Mouse (Mus musculus): ENCODE data around the gene Slc9a6. TPM values are rescaled to one million over a fixed set of nuclear protein-coding genes. Genes with fewer than 3 reads are reported as not detected.

Gene Slc9a6
- polyA plus RNA-seq, 1 experiment from 2014 or later = 42.3 TPM

GRCm38 (mm10) chrX:56659286-56659685, 49.7 kb downstream of the Slc9a6 start:
- no peaks in the 10 kb centered on the region for H3K4me1 ChIP-seq (ENCODE audit: control insufficient read depth, insufficient read depth, low read length)
- 0 out of 2 replicates have a peak, but pooled peaks have one; percentile 11 for ATAC-seq (ENCODE audit: low read depth)
- H3K36me3 ChIP-seq (ENCODE audit: control insufficient read depth, insufficient read depth, low read length) = no peaks in the 10 kb centered on the region
- no peak overlapping the region for H3K4me2 ChIP-seq (ENCODE audit: low read depth, low read length)
- H3K9me3 ChIP-seq (ENCODE audit: control insufficient read depth, low read length) = no peaks in the 10 kb centered on the region
- no peak overlapping the region for H3K9ac ChIP-seq (replicated peaks; ENCODE audit: low read depth, low read length)
- H3K27ac ChIP-seq (ENCODE audit: low read depth, low read length) = no peak overlapping the region
- WGBS = 25% methylated on average over 2 of the region's 2 CpGs
- no peak overlapping the region for H3K4me3 ChIP-seq (ENCODE audit: low read depth, low read length)
- no peaks in the 10 kb centered on the region for H3K27me3 ChIP-seq (ENCODE audit: control insufficient read depth, insufficient read depth, low read length)

GRCm38 (mm10) chrX:56661143-56661542, 51.6 kb downstream of the Slc9a6 start:
- H3K27ac ChIP-seq (ENCODE audit: low read depth, low read length) = no peak overlapping the region
- WGBS = 71% methylated on average over 12 of the region's 12 CpGs
- no peaks in the 10 kb centered on the region for H3K4me1 ChIP-seq (ENCODE audit: control insufficient read depth, insufficient read depth, low read length)
- no peaks in the 10 kb centered on the region for H3K27me3 ChIP-seq (ENCODE audit: control insufficient read depth, insufficient read depth, low read length)
- no peaks in the 10 kb centered on the region for H3K36me3 ChIP-seq (ENCODE audit: control insufficient read depth, insufficient read depth, low read length)
- no peak for ATAC-seq (ENCODE audit: low read depth)
- H3K4me3 ChIP-seq (ENCODE audit: low read depth, low read length) = no peak overlapping the region
- no peak overlapping the region for H3K9ac ChIP-seq (replicated peaks; ENCODE audit: low read depth, low read length)
- H3K4me2 ChIP-seq (ENCODE audit: low read depth, low read length) = no peak overlapping the region
- H3K9me3 ChIP-seq (ENCODE audit: control insufficient read depth, low read length) = no peaks in the 10 kb centered on the region

- WGBS = 78% methylated on average over 6 of the region's 6 CpGs
- no peak overlapping the region for H3K4me3 ChIP-seq (ENCODE audit: low read depth, low read length)
- H3K4me2 ChIP-seq (ENCODE audit: low read depth, low read length) = no peak overlapping the region
- H3K27me3 ChIP-seq (ENCODE audit: control insufficient read depth, insufficient read depth, low read length) = no peaks in the 10 kb centered on the region
- H3K9me3 ChIP-seq (ENCODE audit: control insufficient read depth, low read length) = no peaks in the 10 kb centered on the region
- no peak for ATAC-seq (ENCODE audit: low read depth)
- no peak overlapping the region for H3K9ac ChIP-seq (replicated peaks; ENCODE audit: low read depth, low read length)
- no peaks in the 10 kb centered on the region for H3K4me1 ChIP-seq (ENCODE audit: control insufficient read depth, insufficient read depth, low read length)
- no peaks in the 10 kb centered on the region for H3K36me3 ChIP-seq (ENCODE audit: control insufficient read depth, insufficient read depth, low read length)
- no peak overlapping the region for H3K27ac ChIP-seq (ENCODE audit: low read depth, low read length)
Measured at GRCm38 (mm10) chrX:56662316-56662715, 52.8 kb downstream of the Slc9a6 start.

- ATAC-seq (ENCODE audit: low read depth) = no peak
- WGBS = 64% methylated on average over 4 of the region's 4 CpGs
Measured at GRCm38 (mm10) chrX:56663377-56663776, 53.8 kb downstream of the Slc9a6 start.

GRCm38 (mm10) chrX:56665226-56665973, 55.8 kb downstream of the Slc9a6 start:
- H3K4me1 ChIP-seq (ENCODE audit: control insufficient read depth, insufficient read depth, low read length) = no peaks in the 10 kb centered on the region
- H3K4me3 ChIP-seq (ENCODE audit: low read depth, low read length) = no peak overlapping the region
- no peak overlapping the region for H3K27ac ChIP-seq (ENCODE audit: low read depth, low read length)
- H3K9ac ChIP-seq (replicated peaks; ENCODE audit: low read depth, low read length) = no peak overlapping the region
- ATAC-seq (ENCODE audit: low read depth) = no peak
- H3K27me3 ChIP-seq (ENCODE audit: control insufficient read depth, insufficient read depth, low read length) = no peaks in the 10 kb centered on the region
- 84% methylated on average over 8 of the region's 8 CpGs for WGBS
- no peaks in the 10 kb centered on the region for H3K9me3 ChIP-seq (ENCODE audit: control insufficient read depth, low read length)
- H3K4me2 ChIP-seq (ENCODE audit: low read depth, low read length) = no peak overlapping the region
- no peaks in the 10 kb centered on the region for H3K36me3 ChIP-seq (ENCODE audit: control insufficient read depth, insufficient read depth, low read length)

More at GRCm38 (mm10) chrX:56663377-56663776, 53.8 kb downstream of the Slc9a6 start:
- no peak overlapping the region for H3K9ac ChIP-seq (replicated peaks; ENCODE audit: low read depth, low read length)
- no peaks in the 10 kb centered on the region for H3K27me3 ChIP-seq (ENCODE audit: control insufficient read depth, insufficient read depth, low read length)
- H3K36me3 ChIP-seq (ENCODE audit: control insufficient read depth, insufficient read depth, low read length) = no peaks in the 10 kb centered on the region
- no peak overlapping the region for H3K4me2 ChIP-seq (ENCODE audit: low read depth, low read length)
- H3K4me1 ChIP-seq (ENCODE audit: control insufficient read depth, insufficient read depth, low read length) = no peaks in the 10 kb centered on the region
- H3K9me3 ChIP-seq (ENCODE audit: control insufficient read depth, low read length) = no peaks in the 10 kb centered on the region
- no peak overlapping the region for H3K27ac ChIP-seq (ENCODE audit: low read depth, low read length)
- no peak overlapping the region for H3K4me3 ChIP-seq (ENCODE audit: low read depth, low read length)

GRCm38 (mm10) chrX:56667296-56667695, 57.7 kb downstream of the Slc9a6 start:
- H3K9me3 ChIP-seq (ENCODE audit: control insufficient read depth, low read length) = no peaks in the 10 kb centered on the region
- no peaks in the 10 kb centered on the region for H3K4me1 ChIP-seq (ENCODE audit: control insufficient read depth, insufficient read depth, low read length)
- H3K9ac ChIP-seq (replicated peaks; ENCODE audit: low read depth, low read length) = no peak overlapping the region
- 82% methylated on average over 6 of the region's 6 CpGs for WGBS
- no peaks in the 10 kb centered on the region for H3K27me3 ChIP-seq (ENCODE audit: control insufficient read depth, insufficient read depth, low read length)
- ATAC-seq (ENCODE audit: low read depth) = no peak
- H3K36me3 ChIP-seq (ENCODE audit: control insufficient read depth, insufficient read depth, low read length) = no peaks in the 10 kb centered on the region
- no peak overlapping the region for H3K4me2 ChIP-seq (ENCODE audit: low read depth, low read length)
- no peak overlapping the region for H3K27ac ChIP-seq (ENCODE audit: low read depth, low read length)
- H3K4me3 ChIP-seq (ENCODE audit: low read depth, low read length) = no peak overlapping the region

GRCm38 (mm10) chrX:56668051-56668450, 58.5 kb downstream of the Slc9a6 start:
- H3K36me3 ChIP-seq (ENCODE audit: control insufficient read depth, insufficient read depth, low read length) = no peaks in the 10 kb centered on the region
- H3K4me1 ChIP-seq (ENCODE audit: control insufficient read depth, insufficient read depth, low read length) = no peaks in the 10 kb centered on the region
- ATAC-seq (ENCODE audit: low read depth) = no peak
- no peak overlapping the region for H3K27ac ChIP-seq (ENCODE audit: low read depth, low read length)
- H3K27me3 ChIP-seq (ENCODE audit: control insufficient read depth, insufficient read depth, low read length) = no peaks in the 10 kb centered on the region
- H3K9ac ChIP-seq (replicated peaks; ENCODE audit: low read depth, low read length) = no peak overlapping the region
- WGBS = 84% methylated on average over 5 of the region's 5 CpGs
- no peak overlapping the region for H3K4me2 ChIP-seq (ENCODE audit: low read depth, low read length)
- no peaks in the 10 kb centered on the region for H3K9me3 ChIP-seq (ENCODE audit: control insufficient read depth, low read length)
- no peak overlapping the region for H3K4me3 ChIP-seq (ENCODE audit: low read depth, low read length)

GRCm38 (mm10) chrX:56668501-56668900, 58.9 kb downstream of the Slc9a6 start:
- no peaks in the 10 kb centered on the region for H3K9me3 ChIP-seq (ENCODE audit: control insufficient read depth, low read length)
- H3K9ac ChIP-seq (replicated peaks; ENCODE audit: low read depth, low read length) = no peak overlapping the region
- H3K4me3 ChIP-seq (ENCODE audit: low read depth, low read length) = no peak overlapping the region
- 88% methylated on average over 3 of the region's 3 CpGs for WGBS
- no peaks in the 10 kb centered on the region for H3K36me3 ChIP-seq (ENCODE audit: control insufficient read depth, insufficient read depth, low read length)
- H3K27me3 ChIP-seq (ENCODE audit: control insufficient read depth, insufficient read depth, low read length) = no peaks in the 10 kb centered on the region
- no peak overlapping the region for H3K27ac ChIP-seq (ENCODE audit: low read depth, low read length)
- H3K4me2 ChIP-seq (ENCODE audit: low read depth, low read length) = no peak overlapping the region
- no peak for ATAC-seq (ENCODE audit: low read depth)
- H3K4me1 ChIP-seq (ENCODE audit: control insufficient read depth, insufficient read depth, low read length) = no peaks in the 10 kb centered on the region

GRCm38 (mm10) chrX:56675556-56675955, 66.0 kb downstream of the Slc9a6 start:
- H3K9me3 ChIP-seq (ENCODE audit: control insufficient read depth, low read length) = no peaks in the 10 kb centered on the region
- WGBS = 83% methylated on average over 6 of the region's 6 CpGs
- no peak overlapping the region for H3K4me3 ChIP-seq (ENCODE audit: low read depth, low read length)
- no peak overlapping the region for H3K27ac ChIP-seq (ENCODE audit: low read depth, low read length)
- H3K4me2 ChIP-seq (ENCODE audit: low read depth, low read length) = no peak overlapping the region
- no peaks in the 10 kb centered on the region for H3K36me3 ChIP-seq (ENCODE audit: control insufficient read depth, insufficient read depth, low read length)
- H3K9ac ChIP-seq (replicated peaks; ENCODE audit: low read depth, low read length) = no peak overlapping the region
- H3K4me1 ChIP-seq (ENCODE audit: control insufficient read depth, insufficient read depth, low read length) = no peaks in the 10 kb centered on the region
- no peak for ATAC-seq (ENCODE audit: low read depth)
- H3K27me3 ChIP-seq (ENCODE audit: control insufficient read depth, insufficient read depth, low read length) = no peaks in the 10 kb centered on the region
